Mouse (Mus musculus): ENCODE measurements around the gene Nrcam. TPM values are rescaled to one million over a fixed set of nuclear protein-coding genes. Genes with fewer than 3 reads are reported as not detected.

The Nrcam gene
- polyA plus RNA-seq, 1 experiment, result not detected

DNA sequence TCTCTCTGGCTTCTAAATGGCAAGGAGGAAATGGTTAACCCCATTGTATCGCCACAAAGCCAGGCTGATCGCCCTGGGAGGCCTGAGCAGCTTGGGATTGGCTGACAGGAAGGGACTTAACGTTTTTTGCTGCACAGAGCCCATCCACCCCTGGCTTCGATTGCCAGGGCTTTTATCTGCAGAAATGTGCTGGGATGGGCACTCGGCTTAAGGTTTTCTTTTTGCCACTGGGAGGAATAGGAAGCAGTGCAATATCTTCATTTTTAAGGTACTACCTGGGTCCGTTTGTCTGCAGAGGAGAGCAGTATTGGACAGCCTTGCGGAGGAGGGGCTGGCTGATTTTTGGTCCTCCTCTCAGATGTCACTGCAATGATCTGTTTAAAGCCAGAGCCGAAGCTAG is 110.2 kb downstream of the Nrcam start:
- no peaks in the 10 kb centered on the region for H3K27me3 ChIP-seq (ENCODE audit: control insufficient read depth)
- no peaks in the 10 kb centered on the region for H3K36me3 ChIP-seq (ENCODE audit: control insufficient read depth)
- no peak for TF ChIP-seq GATA1 (IDR thresholded peaks at IDR 0.05; ENCODE audit: low read length)
- TF ChIP-seq TAL1 (IDR thresholded peaks at IDR 0.05; ENCODE audit: low read length), result no peak
- H3K9me3 ChIP-seq (ENCODE audit: control insufficient read depth, low read length), result no peaks in the 10 kb centered on the region
- H3K4me3 ChIP-seq (replicated peaks), result no peak overlapping the region
- H3K4me1 ChIP-seq (ENCODE audit: control insufficient read depth), result no peaks in the 10 kb centered on the region

DNA sequence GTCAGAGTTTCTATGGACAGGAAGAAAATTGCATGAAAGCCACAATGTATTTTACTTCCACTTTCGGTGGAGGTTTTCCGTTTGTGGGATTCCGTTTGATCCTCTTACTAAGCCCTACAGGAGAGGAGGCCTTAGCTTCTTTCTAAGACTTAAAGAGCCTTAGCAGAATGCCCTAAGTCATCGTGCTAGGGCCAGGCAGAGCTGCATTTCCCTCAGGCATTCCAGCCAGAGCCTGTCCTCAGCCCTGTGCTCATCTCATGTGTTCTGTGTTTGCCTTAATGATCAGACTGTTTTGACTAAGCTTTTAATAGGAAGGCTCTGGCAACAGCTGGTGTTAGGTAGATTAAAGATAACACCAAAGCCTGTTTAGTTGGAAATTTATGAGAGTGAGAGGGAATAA is 111.5 kb downstream of the Nrcam start:
- Histone ChIP-seq H3K4me1 (ENCODE audit: control insufficient read depth) (no peaks in the 10 kb centered on the region), H3K4me3 (replicated peaks) (no peak overlapping the region), H3K27me3 (ENCODE audit: control insufficient read depth) (no peaks in the 10 kb centered on the region), H3K36me3 (ENCODE audit: control insufficient read depth) (no peaks in the 10 kb centered on the region), H3K9me3 (ENCODE audit: control insufficient read depth, low read length) (no peaks in the 10 kb centered on the region)
- TF ChIP-seq TAL1 (IDR thresholded peaks at IDR 0.05; ENCODE audit: low read length) (no peak), GATA1 (IDR thresholded peaks at IDR 0.05; ENCODE audit: low read length) (no peak)

DNA sequence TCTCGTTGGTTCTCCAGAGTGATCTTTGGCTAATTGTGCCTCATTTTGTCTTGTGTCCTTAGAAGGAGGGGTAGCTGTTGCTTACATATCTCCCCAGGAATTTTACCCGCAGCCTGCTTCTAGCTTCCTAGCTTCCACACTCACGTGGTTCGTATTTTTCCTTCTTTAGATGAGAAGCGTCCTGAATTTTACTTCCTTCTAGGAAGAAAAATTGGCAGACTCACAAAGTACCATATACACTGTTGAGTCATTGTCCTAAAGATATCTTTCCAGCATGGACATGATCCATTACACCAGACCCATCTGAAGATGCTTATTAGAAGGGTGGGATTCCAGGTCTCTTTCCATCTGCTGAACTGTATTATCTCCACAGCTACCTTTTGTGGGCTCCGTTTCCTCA is 122.2 kb downstream of the Nrcam start:
- TF ChIP-seq TAL1 (IDR thresholded peaks at IDR 0.05; ENCODE audit: low read length) (no peak), GATA1 (IDR thresholded peaks at IDR 0.05; ENCODE audit: low read length) (no peak)
- no peaks in the 10 kb centered on the region for H3K9me3 ChIP-seq (ENCODE audit: control insufficient read depth, low read length)
- no peak overlapping the region for H3K4me3 ChIP-seq (replicated peaks)
- no peaks in the 10 kb centered on the region for H3K27me3 ChIP-seq (ENCODE audit: control insufficient read depth)
- H3K4me1 ChIP-seq (ENCODE audit: control insufficient read depth), result no peaks in the 10 kb centered on the region
- no peaks in the 10 kb centered on the region for H3K36me3 ChIP-seq (ENCODE audit: control insufficient read depth)

DNA sequence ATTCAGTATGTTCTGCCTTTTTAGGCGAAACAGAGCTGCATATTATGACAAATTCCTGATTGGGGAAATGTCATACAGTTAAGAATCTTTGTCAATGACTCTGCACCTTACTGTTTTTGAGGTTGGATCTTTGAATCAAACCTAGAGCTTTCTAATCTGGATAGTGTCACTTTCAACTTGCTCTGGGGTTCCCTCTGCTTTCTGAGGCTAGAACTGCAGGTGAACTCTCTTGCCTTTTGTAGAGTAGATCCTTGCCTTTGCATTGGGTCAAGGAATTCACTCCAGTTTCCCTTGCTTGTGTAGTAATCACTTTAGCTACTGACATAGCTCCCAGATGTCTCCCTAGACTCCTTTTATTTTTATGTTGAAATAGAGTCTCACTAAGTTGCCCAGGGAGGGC is 123.1 kb downstream of the Nrcam start:
- Histone ChIP-seq H3K36me3 (ENCODE audit: control insufficient read depth) (no peaks in the 10 kb centered on the region), H3K27me3 (ENCODE audit: control insufficient read depth) (no peaks in the 10 kb centered on the region), H3K9me3 (ENCODE audit: control insufficient read depth, low read length) (no peaks in the 10 kb centered on the region), H3K4me3 (replicated peaks) (no peak overlapping the region), H3K4me1 (ENCODE audit: control insufficient read depth) (no peaks in the 10 kb centered on the region)
- TF ChIP-seq TAL1 (IDR thresholded peaks at IDR 0.05; ENCODE audit: low read length), result no peak
- TF ChIP-seq GATA1 (IDR thresholded peaks at IDR 0.05; ENCODE audit: low read length), result no peak

DNA sequence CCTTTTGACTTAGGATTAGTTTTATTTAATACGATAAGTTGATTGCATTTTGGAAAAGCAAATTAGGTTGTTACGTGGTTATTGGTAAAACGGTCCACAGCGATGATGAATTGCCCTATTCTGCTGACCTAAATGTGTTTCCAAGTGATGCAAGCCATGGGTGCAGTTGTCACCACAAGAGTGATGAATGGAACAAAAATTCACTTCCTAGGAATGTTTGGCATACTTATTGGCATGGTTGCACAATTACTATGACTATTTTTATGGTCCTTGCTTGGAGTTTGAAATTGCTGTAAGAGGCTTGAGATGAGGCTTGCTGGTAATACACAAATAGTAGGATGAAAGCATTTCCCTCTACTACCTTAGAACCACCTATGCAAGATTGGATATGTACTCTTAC is 125.1 kb downstream of the Nrcam start:
- Histone ChIP-seq H3K4me3 (replicated peaks) (no peak overlapping the region), H3K9me3 (ENCODE audit: control insufficient read depth, low read length) (no peaks in the 10 kb centered on the region), H3K4me1 (ENCODE audit: control insufficient read depth) (no peaks in the 10 kb centered on the region), H3K36me3 (ENCODE audit: control insufficient read depth) (no peaks in the 10 kb centered on the region), H3K27me3 (ENCODE audit: control insufficient read depth) (no peaks in the 10 kb centered on the region)
- TF ChIP-seq TAL1 (IDR thresholded peaks at IDR 0.05; ENCODE audit: low read length), result no peak
- no peak for TF ChIP-seq GATA1 (IDR thresholded peaks at IDR 0.05; ENCODE audit: low read length)

DNA sequence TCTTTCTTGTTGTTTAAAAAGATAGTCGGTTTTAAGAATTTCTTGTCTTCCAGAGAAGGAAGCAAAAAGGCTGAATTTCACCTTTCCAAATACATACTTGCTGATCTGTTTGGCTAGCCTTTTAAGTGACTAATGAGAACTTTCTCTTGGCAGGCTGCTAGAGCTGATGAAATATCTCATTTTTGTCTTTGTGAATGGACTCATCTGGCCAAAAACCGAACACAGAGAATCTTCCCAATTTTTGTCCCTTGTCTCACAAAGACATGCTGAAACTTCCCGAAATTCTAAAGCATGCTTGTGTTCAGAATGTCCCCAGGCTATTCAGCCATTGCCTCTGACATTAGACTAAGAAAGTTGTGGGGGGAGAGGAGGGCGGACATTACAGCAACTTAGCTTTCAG is 129.3 kb downstream of the Nrcam start:
- no peak for TF ChIP-seq TAL1 (IDR thresholded peaks at IDR 0.05; ENCODE audit: low read length)
- TF ChIP-seq GATA1 (IDR thresholded peaks at IDR 0.05; ENCODE audit: low read length), result no peak
- H3K9me3 ChIP-seq (ENCODE audit: control insufficient read depth, low read length), result no peaks in the 10 kb centered on the region

DNA sequence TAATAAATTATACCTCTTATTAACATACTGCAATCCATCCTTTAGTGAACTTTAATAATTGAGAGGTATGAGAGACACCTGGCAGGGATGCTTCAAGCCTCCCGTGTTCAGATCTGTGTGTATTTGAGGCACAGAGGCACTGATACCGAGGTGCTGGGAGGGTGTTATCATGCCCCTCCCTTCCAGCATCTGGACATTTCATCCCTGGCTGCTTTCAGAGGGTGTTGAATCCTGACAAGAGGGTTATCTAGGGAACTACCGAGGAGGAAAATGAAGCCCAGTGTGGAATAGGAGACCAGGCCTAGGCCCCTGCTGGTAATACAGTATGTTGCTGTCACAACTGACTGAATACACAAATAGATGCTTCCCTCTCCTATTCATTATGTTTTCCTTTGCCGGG is 133.8 kb downstream of the Nrcam start:
- Histone ChIP-seq H3K4me1 (ENCODE audit: control insufficient read depth) (no peaks in the 10 kb centered on the region), H3K4me3 (replicated peaks) (no peak overlapping the region), H3K9me3 (ENCODE audit: control insufficient read depth, low read length) (no peaks in the 10 kb centered on the region), H3K27me3 (ENCODE audit: control insufficient read depth) (no peaks in the 10 kb centered on the region), H3K36me3 (ENCODE audit: control insufficient read depth) (no peaks in the 10 kb centered on the region)
- TF ChIP-seq TAL1 (IDR thresholded peaks at IDR 0.05; ENCODE audit: low read length) (no peak), GATA1 (IDR thresholded peaks at IDR 0.05; ENCODE audit: low read length) (no peak)

More for the DNA sequence above, 129.3 kb downstream of the Nrcam start:
- Histone ChIP-seq H3K27me3 (ENCODE audit: control insufficient read depth) (no peaks in the 10 kb centered on the region), H3K4me3 (replicated peaks) (no peak overlapping the region), H3K36me3 (ENCODE audit: control insufficient read depth) (no peaks in the 10 kb centered on the region), H3K4me1 (ENCODE audit: control insufficient read depth) (no peaks in the 10 kb centered on the region)

DNA sequence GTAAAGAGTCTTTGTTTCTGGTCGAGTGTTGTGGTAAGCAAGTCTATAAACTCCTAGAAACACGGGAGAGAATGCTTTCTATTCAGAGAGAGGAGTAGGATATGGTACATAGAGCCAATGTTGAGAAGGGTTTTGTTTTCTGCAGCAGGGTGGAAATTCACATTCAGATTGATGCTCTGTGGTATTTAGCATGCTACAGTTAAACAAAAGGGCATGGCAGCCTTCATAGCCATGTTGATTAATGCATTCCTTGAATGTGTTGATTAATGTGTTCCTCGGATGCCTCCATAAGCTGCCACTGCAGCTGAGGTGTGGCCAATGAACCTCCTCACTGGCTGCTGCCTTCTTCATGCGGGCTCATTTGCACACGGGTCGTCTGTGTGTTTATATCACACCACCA is 134.3 kb downstream of the Nrcam start:
- no peaks in the 10 kb centered on the region for H3K9me3 ChIP-seq (ENCODE audit: control insufficient read depth, low read length)
- H3K4me3 ChIP-seq (replicated peaks), result no peak overlapping the region
- no peaks in the 10 kb centered on the region for H3K4me1 ChIP-seq (ENCODE audit: control insufficient read depth)
- no peaks in the 10 kb centered on the region for H3K36me3 ChIP-seq (ENCODE audit: control insufficient read depth)
- H3K27me3 ChIP-seq (ENCODE audit: control insufficient read depth), result no peaks in the 10 kb centered on the region
- TF ChIP-seq GATA1 (IDR thresholded peaks at IDR 0.05; ENCODE audit: low read length) (no peak), TAL1 (IDR thresholded peaks at IDR 0.05; ENCODE audit: low read length) (no peak)

DNA sequence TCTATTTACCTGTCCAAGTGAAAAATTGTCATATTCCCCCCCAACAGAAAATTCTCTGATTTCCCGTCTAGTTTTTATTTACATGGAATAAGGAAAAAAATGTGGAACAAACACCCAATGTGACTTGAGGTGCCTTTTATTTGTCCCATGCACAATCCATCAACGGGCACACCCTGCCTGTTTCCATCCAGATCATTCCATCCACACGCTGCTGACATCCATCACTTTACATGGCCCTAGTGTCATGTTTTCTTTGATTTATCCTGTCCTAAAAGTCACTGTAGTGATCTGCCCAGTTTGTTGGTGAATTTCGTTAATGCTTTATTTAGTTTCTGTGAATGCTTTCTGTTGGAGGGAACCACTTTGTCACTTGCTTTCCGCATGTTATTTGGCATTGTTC is 142.4 kb downstream of the Nrcam start:
- Histone ChIP-seq H3K27me3 (ENCODE audit: control insufficient read depth) (no peaks in the 10 kb centered on the region), H3K4me3 (replicated peaks) (no peak overlapping the region), H3K9me3 (ENCODE audit: control insufficient read depth, low read length) (no peaks in the 10 kb centered on the region), H3K36me3 (ENCODE audit: control insufficient read depth) (no peaks in the 10 kb centered on the region), H3K4me1 (ENCODE audit: control insufficient read depth) (no peaks in the 10 kb centered on the region)
- no peak for TF ChIP-seq TAL1 (IDR thresholded peaks at IDR 0.05; ENCODE audit: low read length)
- no peak for TF ChIP-seq GATA1 (IDR thresholded peaks at IDR 0.05; ENCODE audit: low read length)

DNA sequence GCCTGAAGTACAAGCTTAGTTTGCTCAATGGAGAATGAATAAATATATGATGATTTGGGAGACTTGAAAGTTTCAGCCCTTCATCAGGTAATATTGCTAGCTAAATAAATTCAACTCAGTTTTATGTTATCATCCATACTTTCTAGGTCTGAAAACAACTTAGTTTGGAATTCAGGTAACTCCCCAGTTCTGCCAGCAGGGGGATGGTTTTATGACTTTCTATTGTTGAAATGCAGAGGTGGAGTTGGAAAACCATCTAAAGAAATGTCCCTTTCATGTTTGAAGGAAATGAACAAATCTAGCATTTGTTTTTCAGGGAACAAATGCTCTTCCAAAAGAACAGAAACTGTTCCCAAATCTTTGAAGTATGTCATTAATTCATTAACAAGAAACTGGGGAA is 146.7 kb downstream of the Nrcam start:
- TF ChIP-seq GATA1 (IDR thresholded peaks at IDR 0.05; ENCODE audit: low read length), result no peak
- no peak for TF ChIP-seq TAL1 (IDR thresholded peaks at IDR 0.05; ENCODE audit: low read length)
- no peaks in the 10 kb centered on the region for H3K27me3 ChIP-seq (ENCODE audit: control insufficient read depth)
- H3K4me1 ChIP-seq (ENCODE audit: control insufficient read depth), result no peaks in the 10 kb centered on the region
- H3K9me3 ChIP-seq (ENCODE audit: control insufficient read depth, low read length), result no peaks in the 10 kb centered on the region
- no peaks in the 10 kb centered on the region for H3K36me3 ChIP-seq (ENCODE audit: control insufficient read depth)
- no peak overlapping the region for H3K4me3 ChIP-seq (replicated peaks)

All from erythroblast, embryonic 14.5 days (primary cell).